Mouse (Mus musculus) embryonic stem cell, embryonic (primary cell): ENCODE results near the gene Lasp1.

Source experiments
- CTCF ChIA-PET, 4 experiments: fragments of 300-600 bp in 2 of 4; fragments of 350-600 bp in 2 of 4; sonication (Branson Sonifier 250); formaldehyde crosslinking; loops; one replicate each; lab custom pipeline; 2022; ENCODE audit warnings: inconsistent platforms in 2 of 4; lab: Charles Lee
- POLR2A ChIA-PET, 4 experiments: fragments of 300-600 bp in 2 of 4; fragments of 350-600 bp in 2 of 4; sonication (Branson Sonifier 250); formaldehyde crosslinking; loops; one replicate each; lab custom pipeline; 2022; ENCODE audit warnings: antibody characterized with exemption in 4 of 4, inconsistent platforms in 1 of 4; lab: Charles Lee

Lasp1 gene

DNA sequence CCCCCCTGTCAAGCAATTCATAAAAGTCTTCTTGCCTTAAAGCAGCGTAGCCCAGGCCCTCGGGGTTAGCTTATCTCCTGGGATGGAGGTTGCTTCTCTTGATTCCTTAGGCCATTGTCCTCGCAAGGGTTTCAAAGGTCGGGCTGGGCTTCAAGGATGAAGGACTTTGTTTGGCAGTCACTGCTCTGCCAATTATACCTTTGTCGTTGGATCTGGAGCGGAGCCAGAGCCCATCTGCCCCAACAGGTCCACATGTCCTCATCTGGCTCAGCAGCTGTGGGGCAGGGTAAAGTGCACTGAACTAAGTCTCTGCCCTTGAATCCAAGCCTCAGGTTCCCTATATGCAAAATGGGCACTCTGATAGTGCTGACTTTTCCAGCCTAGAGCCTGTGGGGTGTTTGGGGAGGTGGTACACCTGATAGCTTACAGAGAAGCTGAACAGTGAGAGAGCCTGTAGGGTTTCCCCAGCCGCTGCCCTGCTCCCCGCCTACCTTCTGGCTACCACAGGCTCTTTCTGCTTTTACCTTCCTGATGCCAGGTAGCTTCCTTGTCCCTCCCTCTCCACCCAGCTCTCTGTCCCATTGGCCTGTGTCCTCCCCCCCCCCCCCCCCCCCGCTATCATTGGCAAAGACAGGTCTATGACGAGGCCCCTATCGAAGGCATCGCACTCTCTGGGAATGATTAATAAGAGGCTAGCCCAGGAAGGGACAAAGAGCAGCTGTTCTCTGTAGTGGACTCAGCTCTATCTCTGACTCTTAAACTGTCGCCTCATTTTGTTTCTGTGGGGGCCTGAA, 13.0 kb downstream of the Lasp1 start:
- POLR2A ChIA-PET = interaction anchor here in 3 of 4 experiments (0.6 to 27.6 kb wide), 30 partner anchors 3 to 955 kb away, joined by 3 to 667 read pairs (median 4); partner anchors contain the start of genes Rpl23 (in 3 of the 3), 1700001P01Rik (in 2 of the 3), B230217C12Rik (in 2 of the 3) and Lasp1 (in 2 of the 3)

DNA sequence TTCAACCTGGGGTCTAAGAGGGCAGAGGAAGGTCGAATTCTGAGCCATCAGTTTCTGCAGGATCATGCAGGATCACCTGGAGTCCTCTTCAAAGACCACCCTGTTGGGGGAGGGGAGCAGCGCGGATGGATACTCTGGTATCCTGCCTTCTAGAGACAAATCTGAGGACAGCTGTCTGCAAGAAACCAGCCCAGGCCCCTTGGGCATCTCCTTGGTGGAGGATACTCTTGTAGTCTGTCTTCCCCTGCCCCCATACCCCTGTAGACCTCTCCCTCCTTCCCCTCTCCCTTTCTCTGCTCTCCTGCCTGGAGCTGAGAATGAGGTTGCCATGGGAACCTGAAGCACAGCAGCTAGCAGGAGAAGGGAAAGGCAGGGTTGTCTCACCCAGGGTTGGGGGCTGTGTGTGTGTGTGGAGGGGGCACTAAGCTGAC, 13.7 kb downstream of the Lasp1 start:
- POLR2A ChIA-PET = interaction anchor here (0.6 to 27.6 kb wide), 29 partner anchors 2 to 411 kb away, joined by 3 to 667 read pairs (median 4); partner anchors contain the start of genes B230217C12Rik (in 3 of the 4), Rpl23 (in 3 of the 4), 1700001P01Rik (in 2 of the 4) and Lasp1 (in 2 of the 4)

More for the DNA sequence above, 13.0 kb downstream of the Lasp1 start:
- CTCF ChIA-PET = interaction anchor here (0.5 to 4.2 kb wide), 7 partner anchors 10 to 264 kb away, joined by 3 to 13 read pairs (median 4); partner anchors contain the start of gene Lasp1 (in 2 of the 4)

DNA sequence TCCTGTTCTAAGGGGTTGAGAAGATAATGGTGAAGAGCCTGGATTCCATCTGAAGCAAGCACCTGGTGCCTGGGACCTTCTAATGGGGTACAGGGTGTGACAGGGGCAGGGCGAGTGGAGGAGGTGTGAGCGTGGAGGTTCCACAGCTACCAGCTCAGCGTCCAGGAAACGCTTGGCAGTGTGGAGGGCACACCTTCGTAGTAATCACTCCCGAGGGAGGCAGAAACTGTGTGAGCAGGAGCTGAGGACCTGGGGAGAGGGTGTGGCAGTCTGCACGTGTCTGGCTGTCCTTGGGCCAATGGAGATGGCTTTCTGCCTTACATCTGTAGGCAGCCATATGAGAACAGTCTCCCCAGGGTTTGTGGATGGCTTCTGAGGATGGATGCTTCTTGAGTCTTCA, 14.3 kb downstream of the Lasp1 start:
- CTCF ChIA-PET = interaction anchor here (0.5 to 1.9 kb wide), 13 partner anchors 11 to 1012 kb away, joined by 3 to 7 read pairs (median 3); partner anchors contain the start of genes B230217C12Rik (in 1 of the 4) and Lasp1 (in 1 of the 4)

More for the DNA sequence above, 13.7 kb downstream of the Lasp1 start:
- CTCF ChIA-PET = interaction anchor here (0.5 to 2.0 kb wide), 11 partner anchors 11 to 1012 kb away, joined by 3 to 7 read pairs (median 4); partner anchors contain the start of genes B230217C12Rik (in 1 of the 4) and Lasp1 (in 1 of the 4)

DNA sequence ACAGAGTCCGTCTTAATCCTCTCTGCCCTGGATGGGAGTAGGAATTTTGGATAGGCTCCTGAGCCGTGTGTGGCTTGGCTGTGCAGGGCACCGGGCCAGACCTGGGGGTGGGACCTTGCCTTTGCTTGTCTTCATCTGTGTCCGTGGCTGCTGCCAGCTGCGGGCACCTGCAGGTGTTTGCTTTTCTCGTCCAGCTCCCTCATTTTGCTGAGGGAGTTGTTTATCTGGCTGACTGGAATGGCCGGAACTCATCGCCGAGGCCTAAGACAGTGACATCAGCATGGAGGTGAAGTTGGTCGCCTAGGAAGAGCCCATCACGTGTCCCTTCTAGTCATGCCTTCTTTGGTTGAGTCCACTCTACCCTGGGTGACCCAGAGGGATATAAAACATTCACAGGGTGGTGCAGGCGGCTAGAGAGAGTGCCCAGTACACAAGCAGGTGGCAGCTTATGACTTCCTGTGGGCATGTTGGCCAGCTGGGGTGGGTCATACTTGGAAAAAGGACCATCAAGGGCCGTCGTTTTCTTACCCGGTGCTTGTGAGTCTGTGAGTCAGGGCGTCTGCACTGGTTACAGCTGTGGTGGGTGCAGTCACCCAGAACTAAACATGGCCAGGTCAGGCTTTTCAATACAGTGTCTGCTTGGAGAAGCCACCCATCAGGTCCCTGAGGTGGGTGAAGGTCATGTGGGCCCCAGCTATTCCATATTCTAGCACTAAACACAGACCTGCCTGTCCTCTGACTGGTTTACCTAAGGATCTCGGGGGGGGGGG, 15.1 kb downstream of the Lasp1 start:
- ChIA-PET CTCF (interaction anchor here (0.6 to 1.8 kb wide), 10 partner anchors 12 to 944 kb away, joined by 3 to 7 read pairs (median 4); partner anchors contain the start of gene B230217C12Rik (in 2 of the 4)), POLR2A (interaction anchor here in 3 of 4 experiments (0.5 to 27.6 kb wide), 26 partner anchors 9 to 773 kb away, joined by 3 to 667 read pairs (median 5); partner anchors contain the start of genes B230217C12Rik (in 3 of the 3), 1700001P01Rik (in 2 of the 3), Lasp1 (in 2 of the 3) and Rpl23 (in 2 of the 3))

More for the DNA sequence above, 14.3 kb downstream of the Lasp1 start:
- POLR2A ChIA-PET = interaction anchor here (0.5 to 27.6 kb wide), 27 partner anchors 8 to 412 kb away, joined by 3 to 667 read pairs (median 4); partner anchors contain the start of genes B230217C12Rik (in 3 of the 4), 1700001P01Rik (in 2 of the 4), Lasp1 (in 2 of the 4) and Rpl23 (in 2 of the 4)

DNA sequence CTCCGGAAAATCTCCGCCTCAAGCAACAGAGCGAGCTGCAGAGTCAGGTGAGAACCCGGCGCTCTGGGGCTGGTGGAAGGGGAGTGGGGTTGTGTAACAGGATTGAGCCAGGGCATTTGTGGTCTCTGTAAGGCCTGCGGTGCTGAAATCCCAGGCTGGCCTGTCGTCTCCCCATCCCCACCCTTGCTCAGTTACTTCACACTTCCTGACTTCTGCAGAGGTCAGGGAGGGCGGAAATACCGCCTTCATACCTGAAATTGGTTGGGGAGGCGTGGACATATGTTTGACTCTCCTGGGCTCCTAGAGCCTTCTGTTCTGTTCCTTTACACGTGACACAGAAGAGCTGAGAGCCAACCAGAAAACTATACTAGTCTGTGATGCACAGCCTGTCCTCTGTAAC, 16.9 kb downstream of the Lasp1 start:
- CTCF ChIA-PET = interaction anchor here in 2 of 4 experiments (0.5 to 3.5 kb wide), 4 partner anchors 12 to 542 kb away, joined by 3 to 15 read pairs (median 4); partner anchors contain the start of genes B230217C12Rik (in 1 of the 2) and Stard3 (in 1 of the 2)

DNA sequence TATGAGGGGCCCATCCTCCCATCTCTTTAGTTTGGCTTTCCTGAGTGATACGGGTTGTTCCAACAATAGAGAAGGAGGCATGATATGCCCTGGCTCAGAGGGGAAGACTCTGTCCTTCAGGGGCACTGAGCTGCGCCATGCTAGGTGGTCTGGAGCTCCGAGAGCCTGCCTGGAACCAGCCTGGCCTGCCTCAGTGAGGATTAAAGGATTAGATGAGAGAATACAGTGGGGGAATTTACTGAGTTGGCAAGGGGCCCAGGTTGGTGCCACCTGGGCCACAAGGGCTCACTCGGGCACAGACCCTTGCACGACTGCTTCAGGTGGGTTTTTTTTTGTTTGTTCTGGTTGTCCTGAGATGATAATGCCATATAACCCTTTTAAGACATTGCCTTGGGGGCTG, 17.4 kb downstream of the Lasp1 start:
- ChIA-PET CTCF (interaction anchor here in 3 of 4 experiments (0.7 to 3.5 kb wide), 3 partner anchors 12 to 107 kb away, joined by 3 to 15 read pairs (median 5); partner anchors contain the start of gene B230217C12Rik (in 1 of the 3)), POLR2A (interaction anchor here (0.6 to 27.6 kb wide), 22 partner anchors 9 to 237 kb away, joined by 3 to 667 read pairs (median 5); partner anchors contain the start of genes B230217C12Rik (in 3 of the 4), 1700001P01Rik (in 2 of the 4), Lasp1 (in 2 of the 4) and Rpl23 (in 2 of the 4))

More for the DNA sequence above, 16.9 kb downstream of the Lasp1 start:
- POLR2A ChIA-PET = interaction anchor here in 3 of 4 experiments (0.6 to 27.6 kb wide), 14 partner anchors 10 to 238 kb away, joined by 3 to 667 read pairs (median 30); partner anchors contain the start of genes 1700001P01Rik (in 2 of the 3), B230217C12Rik (in 2 of the 3), Lasp1 (in 2 of the 3) and Rpl23 (in 2 of the 3)

DNA sequence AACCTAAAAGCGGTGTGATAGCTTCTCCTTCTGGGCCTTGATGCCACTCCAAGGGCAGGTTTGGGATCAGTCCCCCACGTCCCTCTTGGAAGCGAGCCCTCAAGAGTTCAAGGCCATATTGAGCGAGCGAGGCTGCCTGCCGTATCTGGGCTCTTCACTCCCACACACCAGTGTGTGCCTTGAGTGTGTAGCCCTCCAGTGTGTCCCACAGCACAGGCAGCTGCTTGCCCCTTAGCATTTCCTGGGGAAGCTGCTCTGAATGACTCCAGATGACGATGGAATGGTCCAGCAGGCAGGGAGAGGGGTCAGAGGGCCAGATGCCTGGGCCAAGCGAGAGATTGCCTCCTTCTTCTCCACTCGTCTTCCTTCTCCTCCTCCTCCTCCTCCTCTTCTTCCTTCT, 18.1 kb downstream of the Lasp1 start:
- CTCF ChIA-PET = interaction anchor here (0.5 to 3.5 kb wide), 14 partner anchors 8 to 603 kb away, joined by 3 to 15 read pairs (median 3); partner anchors contain the start of genes Lasp1 (in 2 of the 4) and B230217C12Rik (in 1 of the 4)
- POLR2A ChIA-PET = interaction anchor here (0.5 to 27.6 kb wide), 49 partner anchors 8 to 1369 kb away, joined by 3 to 667 read pairs (median 4); partner anchors contain the start of genes B230217C12Rik (in 3 of the 4), Rpl23 (in 3 of the 4), 1700001P01Rik (in 2 of the 4) and Fbxo47 (in 2 of the 4)

DNA sequence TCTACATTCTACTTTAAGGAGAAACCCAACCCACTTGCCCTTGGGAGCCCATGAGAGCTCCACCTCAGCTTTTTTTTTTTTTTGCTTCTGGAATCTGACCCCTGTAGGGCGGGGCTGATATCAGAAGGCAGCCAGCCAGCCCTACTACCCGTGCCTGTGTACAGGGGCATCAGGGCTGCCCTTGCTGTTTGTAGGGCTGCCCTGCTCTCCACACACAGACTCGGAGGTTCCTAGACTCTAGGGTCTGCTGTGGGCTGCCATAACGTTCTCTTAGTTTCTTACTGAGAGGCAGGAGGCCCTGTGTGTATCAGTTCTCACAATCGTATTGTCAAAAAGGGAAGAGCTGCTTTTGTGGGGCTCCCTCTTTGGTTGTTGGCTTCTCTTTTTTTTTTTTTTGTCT, 18.6 kb downstream of the Lasp1 start:
- ChIA-PET CTCF (interaction anchor here (0.5 to 3.5 kb wide), 17 partner anchors 9 to 603 kb away, joined by 3 to 15 read pairs (median 3); partner anchors contain the start of genes Lasp1 (in 2 of the 4) and B230217C12Rik (in 1 of the 4)), POLR2A (interaction anchor here (0.5 to 27.6 kb wide), 54 partner anchors 8 to 1370 kb away, joined by 3 to 667 read pairs (median 4); partner anchors contain the start of genes B230217C12Rik (in 3 of the 4), Rpl23 (in 3 of the 4), 1700001P01Rik (in 2 of the 4) and Fbxo47 (in 2 of the 4))

DNA sequence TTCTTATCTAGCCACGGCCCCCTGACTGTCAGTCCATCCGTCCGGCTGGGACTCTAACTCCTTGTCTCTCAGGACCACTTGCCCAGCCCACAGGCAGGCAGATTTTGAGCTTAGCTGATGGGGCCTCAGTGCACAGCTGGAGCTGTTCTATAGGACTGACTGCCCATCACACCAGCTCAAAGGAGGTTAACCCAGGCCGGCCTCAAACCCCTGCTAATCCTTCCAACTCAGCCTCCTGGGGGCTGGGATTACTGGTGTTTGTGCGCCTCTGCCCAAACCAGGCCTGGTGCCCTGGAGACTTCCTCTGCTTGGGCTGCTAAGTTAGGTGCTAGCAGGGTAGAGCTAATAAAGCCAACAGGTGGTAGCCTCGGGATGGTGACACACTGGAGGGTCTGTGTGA, 19.2 kb downstream of the Lasp1 start:
- ChIA-PET POLR2A (interaction anchor here (0.7 to 27.6 kb wide), 30 partner anchors 9 to 200 kb away, joined by 3 to 667 read pairs (median 4); partner anchors contain the start of genes 1700001P01Rik (in 2 of the 4), B230217C12Rik (in 2 of the 4), Fbxo47 (in 2 of the 4) and Lasp1 (in 2 of the 4)), CTCF (interaction anchor here in 2 of 4 experiments (0.7 to 3.5 kb wide), 6 partner anchors 10 to 481 kb away, joined by 3 to 15 read pairs (median 4); partner anchors contain the start of genes B230217C12Rik (in 1 of the 2) and Lasp1 (in 1 of the 2))

DNA sequence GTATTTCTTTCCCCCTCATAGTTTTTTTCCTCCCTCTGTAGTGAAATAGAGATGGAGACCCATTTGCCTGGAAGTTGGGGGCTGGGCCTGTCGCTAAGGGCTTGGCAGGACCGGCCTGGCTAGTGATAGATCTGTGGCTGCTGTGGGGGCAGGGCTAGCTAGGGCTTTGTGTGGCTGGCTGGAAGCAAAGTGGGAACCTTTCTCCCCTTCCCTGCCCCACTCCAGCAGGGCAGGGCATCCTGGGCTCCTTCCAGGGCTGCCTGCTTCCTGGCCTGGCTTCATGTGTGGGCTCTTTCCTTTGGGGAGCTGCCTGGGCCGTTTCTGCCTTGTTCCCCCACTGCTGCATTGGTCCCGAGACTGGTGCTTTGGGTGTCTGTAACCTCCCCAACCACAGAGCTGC, 19.8 kb downstream of the Lasp1 start:
- ChIA-PET CTCF (interaction anchor here in 2 of 4 experiments (0.5 to 3.5 kb wide), 4 partner anchors 11 to 23 kb away, joined by 3 to 15 read pairs (median 4); partner anchors contain the start of gene B230217C12Rik (in 1 of the 2)), POLR2A (interaction anchor here (0.7 to 27.6 kb wide), 26 partner anchors 8 to 176 kb away, joined by 3 to 667 read pairs (median 5); partner anchors contain the start of genes 1700001P01Rik (in 2 of the 4), B230217C12Rik (in 2 of the 4), Fbxo47 (in 2 of the 4) and Lasp1 (in 2 of the 4))

DNA sequence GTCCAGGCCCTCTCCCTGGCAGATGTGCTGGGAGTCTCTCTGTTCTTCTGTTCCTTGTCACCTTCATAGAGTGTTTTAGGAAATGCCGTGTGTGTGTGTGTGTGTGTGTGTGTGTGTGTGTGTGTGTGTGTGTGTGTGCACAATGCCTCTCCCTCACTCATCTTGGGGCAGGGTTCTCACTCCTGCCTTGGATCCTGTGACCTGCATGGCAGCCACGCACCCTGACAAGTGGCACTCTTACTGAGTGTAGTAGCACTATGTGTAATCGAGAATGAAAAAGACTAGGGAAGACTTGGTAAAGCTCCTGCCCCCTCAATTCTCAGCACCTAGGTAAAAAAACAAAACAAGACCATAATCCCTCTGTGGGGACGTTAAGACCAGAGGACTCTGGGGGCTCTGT, 20.3 kb downstream of the Lasp1 start:
- POLR2A ChIA-PET = interaction anchor here (0.7 to 27.6 kb wide), 18 partner anchors 8 to 161 kb away, joined by 3 to 667 read pairs (median 6); partner anchors contain the start of genes 1700001P01Rik (in 2 of the 4), Lasp1 (in 2 of the 4), Rpl23 (in 2 of the 4) and Fbxo47 (in 1 of the 4)
- CTCF ChIA-PET = interaction anchor here in 2 of 4 experiments (1.3 to 3.5 kb wide), 4 partner anchors 12 to 22 kb away, joined by 3 to 15 read pairs (median 4); partner anchors contain the start of gene B230217C12Rik (in 1 of the 2)

DNA sequence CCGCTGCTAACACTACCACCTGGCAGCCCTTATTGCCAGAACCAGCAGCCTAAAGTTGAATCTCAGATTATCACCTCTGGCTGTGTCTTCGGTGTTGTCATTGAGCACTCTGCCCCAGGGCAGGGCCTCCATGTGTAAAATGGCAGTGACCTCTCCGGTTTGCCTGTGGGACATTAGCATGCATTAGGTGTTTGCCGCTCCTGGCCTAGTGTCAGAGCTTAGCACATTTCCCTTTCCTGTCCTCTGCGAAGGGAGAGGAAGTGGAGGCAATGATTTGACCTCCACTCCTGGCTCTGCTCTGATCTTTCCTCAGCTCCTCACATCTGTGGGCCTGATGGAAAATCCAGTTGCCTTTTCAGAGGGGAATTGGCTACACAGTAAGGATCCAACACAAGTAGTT, 21.1 kb downstream of the Lasp1 start:
- CTCF ChIA-PET = interaction anchor here in 3 of 4 experiments (0.6 to 1.8 kb wide), 4 partner anchors 14 to 1206 kb away, joined by 3 to 8 read pairs (median 4); no protein-coding TSS in a partner anchor
- POLR2A ChIA-PET = interaction anchor here in 3 of 4 experiments (0.7 to 27.6 kb wide), 12 partner anchors 7 to 107 kb away, joined by 3 to 667 read pairs (median 8); partner anchors contain the start of genes 1700001P01Rik (in 2 of the 3), Lasp1 (in 2 of the 3), Rpl23 (in 2 of the 3) and Fbxo47 (in 1 of the 3)

DNA sequence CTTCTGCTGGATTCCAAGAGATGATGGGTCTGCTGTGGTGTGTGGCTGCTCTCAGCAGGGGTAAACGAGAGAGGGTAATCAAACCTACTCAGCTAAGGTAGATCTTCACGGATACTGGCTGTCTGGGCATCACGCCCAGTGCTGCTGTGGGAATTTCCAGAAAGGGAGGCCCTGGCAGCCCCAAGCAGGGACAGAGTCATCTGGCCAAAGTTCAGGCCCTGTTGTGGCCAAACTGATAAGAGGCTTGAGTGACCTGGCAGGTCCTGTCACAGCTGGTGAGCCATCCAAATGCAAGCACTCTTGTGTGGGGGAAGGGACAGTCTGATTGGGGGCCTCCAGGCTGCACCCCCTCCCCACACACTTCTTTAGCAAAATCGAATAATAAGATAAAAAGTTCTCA, 22.0 kb downstream of the Lasp1 start:
- POLR2A ChIA-PET = interaction anchor here in 3 of 4 experiments (0.6 to 27.6 kb wide), 10 partner anchors 9 to 108 kb away, joined by 3 to 667 read pairs (median 5); partner anchors contain the start of genes 1700001P01Rik (in 2 of the 3), Lasp1 (in 2 of the 3) and Rpl23 (in 2 of the 3)
- CTCF ChIA-PET = interaction anchor here in 1 of 4 experiments (1.8 kb wide), 1 partner anchor 15 kb away, joined by 4 read pairs; no protein-coding TSS in a partner anchor

DNA sequence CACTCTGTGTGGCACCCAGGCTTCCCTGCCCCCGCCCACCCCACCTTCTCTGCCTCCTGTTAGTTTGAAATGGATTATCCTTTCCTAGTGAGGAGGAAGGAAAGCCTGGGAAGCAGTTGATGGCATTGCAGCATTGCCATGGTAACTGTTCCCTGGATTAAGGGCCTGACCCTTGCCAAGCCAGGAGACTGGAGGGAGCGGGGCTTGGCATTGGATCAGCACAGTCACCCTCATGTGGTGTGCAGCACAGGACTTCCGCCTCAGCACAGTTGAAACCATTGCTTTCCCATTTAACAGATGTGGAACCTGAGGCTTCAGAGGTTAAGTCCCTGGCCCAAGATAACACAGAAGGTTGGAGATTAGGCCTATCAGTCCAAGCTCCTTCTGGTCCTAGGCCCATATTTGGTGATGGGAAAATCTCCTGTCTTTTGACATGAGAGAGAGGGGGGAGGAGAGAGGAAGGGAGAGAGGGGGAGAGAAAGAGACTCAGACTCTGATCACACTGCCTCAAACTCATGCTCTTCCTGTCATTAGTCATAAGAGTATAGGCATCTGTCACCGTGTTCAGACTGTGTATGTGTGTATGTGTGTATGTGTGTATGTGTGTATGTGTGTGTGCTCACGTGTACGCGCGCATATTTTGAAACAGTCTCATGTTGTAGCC, 22.7 kb downstream of the Lasp1 start:
- POLR2A ChIA-PET = interaction anchor here in 2 of 4 experiments (1.4 to 16.9 kb wide), 5 partner anchors 9 to 21 kb away, joined by 3 to 388 read pairs (median 5); partner anchors contain the start of gene Lasp1 (in 2 of the 2)
- CTCF ChIA-PET = interaction anchor here in 1 of 4 experiments (0.6 kb wide), 1 partner anchor 46 kb away, joined by 4 read pairs; no protein-coding TSS in a partner anchor
